Mouse (Mus musculus) forebrain, embryonic 12.5 days (tissue): Measurements from ENCODE around the gene Zfp513. TPM values are rescaled to one million over a fixed set of nuclear protein-coding genes. Genes with fewer than 3 reads are reported as not detected.

Source experiments
- ATAC-seq: fragments of 200-750 bp; cut with Nextera tagmentation; 2 replicates; pipeline ENCODE4 v1.8.0; 2017; ENCODE audit warnings: moderate TSS enrichment; ENCODE audit not compliant: low FRiP score
- H3K27ac ChIP-seq: fragments of 300-500 bp; sonication (generic); 2 replicates; pipeline ENCODE4 v1.5.1; 2016; ENCODE audit warnings: mild to moderate bottlenecking
- H3K27me3 ChIP-seq: fragments of 300-500 bp; sonication (generic); 2 replicates; pipeline ENCODE4 v1.6.1; 2016; ENCODE audit warnings: mild to moderate bottlenecking
- H3K36me3 ChIP-seq: fragments of 300-500 bp; sonication (generic); replicated peaks from 2 replicates; pipeline ENCODE4 v1.6.1; 2016; ENCODE audit warnings: mild to moderate bottlenecking
- H3K4me1 ChIP-seq: fragments of 300-500 bp; sonication (generic); 2 replicates; pipeline ENCODE4 v1.6.1; 2016
- H3K4me2 ChIP-seq: fragments of 300-500 bp; sonication (generic); 2 replicates; pipeline ENCODE4 v1.6.1; 2016; ENCODE audit warnings: mild to moderate bottlenecking, moderate library complexity
- H3K4me3 ChIP-seq: fragments of 300-500 bp; sonication (generic); replicated peaks from 2 replicates; pipeline ENCODE4 v1.5.1; 2016; ENCODE audit warnings: mild to moderate bottlenecking
- H3K9ac ChIP-seq: fragments of 300-500 bp; sonication (generic); 2 replicates; pipeline ENCODE4 v1.6.1; 2016; ENCODE audit warnings: mild to moderate bottlenecking
- H3K9me3 ChIP-seq: fragments of 300-500 bp; sonication (generic); 2 replicates; pipeline ENCODE4 v1.6.1; 2016
- WGBS: fragments of 180-500 bp; shearing (Covaris S2); methylation state at CpG from one replicate; pipeline ENCODE4 v1.1.7; 2016; 5-methylcytosine and 5-hydroxymethylcytosine counted together
- polyA plus RNA-seq: library from polyadenylated mRNA; unstranded; fragments of >200 nt; fragmentation: Nextera tagmentation; extraction: Ambion mirVana; gene quantifications from 2 replicates; pipeline ENCODE4 v1.2.1, GENCODE M21; 2016

The Zfp513 gene
- 14.3 and 17.7 TPM in 2 replicates for polyA plus RNA-seq

DNA sequence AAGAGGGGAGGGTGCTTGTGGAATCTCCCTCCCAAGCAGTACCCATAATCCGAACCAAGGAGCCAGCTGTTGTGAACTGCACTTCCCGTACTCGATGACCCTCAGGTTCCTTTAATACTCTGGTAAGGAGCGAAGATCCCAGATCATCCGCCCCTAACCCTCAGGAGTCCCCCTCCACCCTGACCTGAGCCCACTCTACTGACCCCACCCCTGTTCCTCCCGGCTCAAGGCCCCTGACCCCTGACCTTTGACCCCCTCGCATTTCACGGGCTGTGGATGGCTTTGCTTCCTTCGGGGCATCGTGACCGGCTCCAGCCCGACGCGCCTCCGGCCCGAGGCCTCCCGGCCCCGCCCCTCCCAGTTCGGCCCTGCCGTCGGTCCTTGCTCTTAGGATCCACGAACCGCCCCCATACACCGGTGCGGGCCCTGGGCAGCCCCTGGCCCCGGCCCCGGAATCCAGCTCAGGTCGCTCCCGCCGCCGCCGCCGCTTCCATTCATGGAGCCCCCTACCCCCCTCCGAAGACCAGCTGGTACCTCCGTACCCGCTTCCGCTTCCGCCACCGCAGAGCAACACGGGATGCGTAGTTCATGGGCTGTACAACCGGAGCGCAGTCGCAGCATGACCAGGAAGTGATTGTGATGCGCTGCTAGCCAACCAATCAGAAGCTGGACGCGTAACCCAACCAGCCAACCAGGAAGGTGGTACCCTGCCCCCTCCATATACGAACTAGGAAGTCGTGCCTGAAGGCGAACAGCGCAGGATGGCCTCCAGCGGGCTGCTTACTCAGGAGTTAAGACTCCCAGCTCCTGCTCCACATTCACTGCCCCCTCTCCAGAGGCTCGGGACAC, at the start of gene Zfp513:
Gene Zfp513, minus strand, starts transcription at position 562 of the 849 bp plus-strand sequence.
- Histone ChIP-seq H3K4me1 (peaks cover 25% of the 10 kb centered on the region), H3K27me3 (no peaks in the 10 kb centered on the region), H3K4me3 (peak within 1 kb of the TSS; percentile 88), H3K9me3 (peaks cover 5% of the 10 kb centered on the region), H3K36me3 (peaks cover 79% of the 10 kb centered on the region), H3K27ac (peak within 1 kb of the TSS; percentile 79), H3K4me2 (peak within 1 kb of the TSS; percentile 83), H3K9ac (peak within 1 kb of the TSS; percentile 90)
- under 1% methylated on average over 52 of the region's 53 CpGs for WGBS
- ATAC-seq: peak; percentile 97

GRCm38 (mm10) chr5:31251541-31252101, 49.5 kb upstream of the Zfp513 start, which contains the start of gene Krtcap3:
Krtcap3 (plus strand) TSS chr5:31251691.
- Histone ChIP-seq H3K4me3 (peak within 1 kb of the TSS; percentile 27), H3K9me3 (no peaks in the 10 kb centered on the region), H3K4me1 (peaks cover 11% of the 10 kb centered on the region), H3K27ac (0 out of 2 replicates have a peak within 1 kb of the TSS, but pooled peaks have one; percentile 8), H3K4me2 (peak within 1 kb of the TSS; percentile 48), H3K9ac (peak within 1 kb of the TSS; percentile 42), H3K27me3 (peaks cover 11% of the 10 kb centered on the region), H3K36me3 (peaks cover 91% of the 10 kb centered on the region)
- ATAC-seq: peak; percentile 59
- WGBS: 5% methylated on average over 47 of the region's 47 CpGs

GRCm38 (mm10) chr5:31250716-31251115, 48.6 kb upstream of the Zfp513 start:
- Histone ChIP-seq H3K9me3 (no peaks in the 10 kb centered on the region), H3K4me1 (peaks cover 11% of the 10 kb centered on the region), H3K36me3 (peaks cover 96% of the 10 kb centered on the region), H3K27ac (0 out of 2 replicates have a peak overlapping the region, but pooled peaks have one; percentile 8), H3K4me3 (no peak overlapping the region), H3K4me2 (no peak overlapping the region), H3K9ac (0 out of 2 replicates have a peak overlapping the region, but pooled peaks have one; percentile 42), H3K27me3 (peaks cover 11% of the 10 kb centered on the region)
- WGBS: 70% methylated on average over 4 of the region's 4 CpGs
- no peak for ATAC-seq

- Histone ChIP-seq H3K27me3 (no peaks in the 10 kb centered on the region), H3K4me1 (peaks cover 13% of the 10 kb centered on the region), H3K9ac (peak overlapping the region; percentile 96), H3K9me3 (no peaks in the 10 kb centered on the region), H3K4me2 (peak overlapping the region; percentile 85), H3K27ac (no peak overlapping the region), H3K36me3 (peaks cover 36% of the 10 kb centered on the region), H3K4me3 (peak overlapping the region; percentile 98)
- 23% methylated on average over 10 of the region's 10 CpGs for WGBS
- no peak for ATAC-seq
Measured at GRCm38 (mm10) chr5:31242191-31242590, 40.1 kb upstream of the Zfp513 start.

GRCm38 (mm10) chr5:31241522-31242034, 39.5 kb upstream of the Zfp513 start:
- peak overlapping the region; percentile 96 for H3K9ac ChIP-seq
- H3K27me3 ChIP-seq: no peaks in the 10 kb centered on the region
- peaks cover 30% of the 10 kb centered on the region for H3K36me3 ChIP-seq
- ATAC-seq: no peak
- peaks cover 13% of the 10 kb centered on the region for H3K4me1 ChIP-seq
- WGBS: under 1% methylated on average over 13 of the region's 13 CpGs
- H3K4me3 ChIP-seq: peak overlapping the region; percentile 98
- H3K9me3 ChIP-seq: no peaks in the 10 kb centered on the region
- H3K4me2 ChIP-seq: peak overlapping the region; percentile 85
- H3K27ac ChIP-seq: peak overlapping the region; percentile 98

- Histone ChIP-seq H3K27ac (peak within 1 kb of the TSS; percentile 98), H3K27me3 (no peaks in the 10 kb centered on the region), H3K9ac (peak within 1 kb of the TSS; percentile 96), H3K4me1 (peaks cover 13% of the 10 kb centered on the region), H3K36me3 (peaks cover 23% of the 10 kb centered on the region), H3K4me3 (peak within 1 kb of the TSS; percentile 98), H3K4me2 (peak within 1 kb of the TSS; percentile 85), H3K9me3 (0 out of 2 replicates have a peak, but pooled peaks cover 3% of the 10 kb centered on the region)
- WGBS: under 1% methylated on average over 99 of the region's 103 CpGs
- peak; percentile 99 for ATAC-seq
Measured at GRCm38 (mm10) chr5:31240637-31241521, 38.8 kb upstream of the Zfp513 start, which contains the start of the genes Nrbp1 and Gm9970. Nrbp1 (plus strand) TSS chr5:31240864. Gm9970 (minus strand) TSS chr5:31241232.

- WGBS: 76% methylated on average over 1 of the region's 1 CpGs
- H3K4me2 ChIP-seq: no peak overlapping the region
- no peak overlapping the region for H3K27ac ChIP-seq
- no peaks in the 10 kb centered on the region for H3K9me3 ChIP-seq
- ATAC-seq: no peak
- no peaks in the 10 kb centered on the region for H3K4me1 ChIP-seq
- no peaks in the 10 kb centered on the region; the same call in 1 of the 2 replicates for H3K27me3 ChIP-seq
- H3K9ac ChIP-seq: no peak overlapping the region
- no peaks in the 10 kb centered on the region for H3K36me3 ChIP-seq
- H3K4me3 ChIP-seq: no peak overlapping the region
Measured at GRCm38 (mm10) chr5:31226641-31227040, 24.5 kb upstream of the Zfp513 start.

GRCm38 (mm10) chr5:31222696-31223095, 20.6 kb upstream of the Zfp513 start:
- peaks cover 9% of the 10 kb centered on the region for H3K4me1 ChIP-seq
- no peak overlapping the region for H3K4me3 ChIP-seq
- ATAC-seq: no peak
- H3K9ac ChIP-seq: no peak overlapping the region
- 94% methylated on average over 9 of the region's 9 CpGs for WGBS
- H3K27ac ChIP-seq: no peak overlapping the region
- no peaks in the 10 kb centered on the region for H3K9me3 ChIP-seq
- no peak overlapping the region for H3K4me2 ChIP-seq
- no peaks in the 10 kb centered on the region for H3K27me3 ChIP-seq
- H3K36me3 ChIP-seq: no peaks in the 10 kb centered on the region

GRCm38 (mm10) chr5:31221304-31221945, 19.3 kb upstream of the Zfp513 start:
- peak overlapping the region; percentile 90 for H3K9ac ChIP-seq
- H3K4me1 ChIP-seq: peaks cover 9% of the 10 kb centered on the region
- no peaks in the 10 kb centered on the region for H3K27me3 ChIP-seq
- H3K4me3 ChIP-seq: peak overlapping the region; percentile 98
- no peaks in the 10 kb centered on the region for H3K9me3 ChIP-seq
- peak overlapping the region; percentile 93 for H3K27ac ChIP-seq
- no peaks in the 10 kb centered on the region for H3K36me3 ChIP-seq
- peak overlapping the region; percentile 77 for H3K4me2 ChIP-seq
- no peak; the same call in 1 of the 2 replicates for ATAC-seq
- 10% methylated on average over 11 of the region's 11 CpGs for WGBS

- under 1% methylated on average over 66 of the region's 70 CpGs for WGBS
- Histone ChIP-seq H3K27ac (peak within 1 kb of the TSS; percentile 93), H3K9ac (peak within 1 kb of the TSS; percentile 90), H3K4me1 (peaks cover 9% of the 10 kb centered on the region), H3K9me3 (no peaks in the 10 kb centered on the region), H3K4me2 (peak within 1 kb of the TSS; percentile 77), H3K27me3 (no peaks in the 10 kb centered on the region), H3K4me3 (peak within 1 kb of the TSS; percentile 98), H3K36me3 (no peaks in the 10 kb centered on the region)
- peak; percentile 96 for ATAC-seq
Measured at GRCm38 (mm10) chr5:31220448-31221303, 18.6 kb upstream of the Zfp513 start, which contains the start of gene Ppm1g. Ppm1g (minus strand) TSS chr5:31220687.
